Mouse (Mus musculus): ENCODE data around the gene Vmn2r42.
"Not testable (repeated sequence)": the region's sequence is repeated elsewhere in the genome, so short reads cannot be mapped to it uniquely, and the experiment has no call there.

Vmn2r42 gene

DNA sequence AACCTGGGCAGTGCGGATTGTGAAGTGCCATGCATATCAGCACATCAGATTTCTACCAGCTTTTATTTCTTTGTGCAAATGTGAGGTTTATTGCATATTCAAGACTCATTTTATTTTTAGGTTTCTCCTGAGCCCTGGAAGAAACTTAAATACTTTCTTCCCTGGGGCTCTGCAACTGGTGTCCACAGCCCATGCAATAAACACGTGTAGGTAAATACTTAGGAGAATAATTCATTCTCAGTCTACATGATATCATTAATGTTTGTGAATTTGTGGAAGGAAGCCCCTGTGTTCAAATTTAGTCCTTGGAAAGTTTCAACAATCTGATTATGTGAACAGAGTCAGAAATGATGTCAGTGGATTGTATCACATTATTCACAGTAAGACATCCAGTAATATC lies at the start of gene Vmn2r42:
Gene Vmn2r42 (minus strand): TSS at position 101 of the 400 bp plus-strand sequence.
- DNase-seq (ENCODE audit: low spot score): not testable (repeated sequence)

DNA sequence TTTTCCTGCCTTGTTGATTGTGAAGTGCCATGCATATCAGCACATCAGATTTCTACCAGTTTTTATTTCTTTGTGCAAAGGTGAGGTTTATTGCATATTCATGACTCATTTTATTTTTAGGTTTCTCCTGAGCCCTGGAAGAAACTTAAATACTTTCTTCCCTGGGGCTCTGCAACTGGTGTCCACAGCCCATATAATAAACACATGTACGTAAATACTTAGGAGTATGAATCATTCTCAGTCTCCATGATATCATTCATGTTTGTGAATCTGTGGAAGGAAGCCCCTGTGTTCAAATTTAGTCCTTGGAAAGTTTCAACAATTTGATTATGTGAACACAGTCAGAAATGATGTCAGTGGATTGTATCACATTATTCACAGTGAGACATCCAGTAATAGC lies 38.6 kb downstream of the Vmn2r42 start, which contains the start of gene Vmn2r41:
Gene Vmn2r41 (minus strand): TSS at position 101 of the 400 bp plus-strand sequence.
- DNase-seq (ENCODE audit: low spot score): not testable (repeated sequence)

All from T-cell, adult 2 months (primary cell).